Mouse (Mus musculus): ENCODE results near the gene Nell2.

DNA sequence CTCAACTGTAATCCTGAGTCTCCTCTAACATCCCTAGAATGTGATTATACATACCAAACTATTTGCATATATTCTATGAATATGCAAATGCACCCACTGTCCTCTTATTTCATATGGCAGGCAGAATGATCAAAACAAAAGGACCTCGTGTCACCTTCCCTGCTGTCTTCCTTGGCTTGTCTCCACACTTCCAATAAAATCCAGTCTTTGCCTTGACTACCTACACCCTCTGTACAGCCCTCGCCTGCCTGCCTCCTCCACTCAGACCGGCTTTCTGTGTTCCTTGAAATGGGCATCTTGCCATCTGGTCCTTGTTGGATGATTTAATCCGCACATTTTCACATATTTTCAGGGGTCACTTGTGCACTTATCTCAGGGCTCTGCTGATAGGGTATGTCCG lies 215.1 kb downstream of the Nell2 start:
- no peak for TF ChIP-seq MEF2A (IDR thresholded peaks at IDR 0.05; ENCODE audit: borderline replicate concordance, low read depth, low read length)
- no peak for TF ChIP-seq MXI1 (IDR thresholded peaks at IDR 0.05; ENCODE audit: low read depth, low read length)
- TF ChIP-seq POLR2A (IDR thresholded peaks at IDR 0.05; ENCODE audit: low read depth, low read length), result no peak
- no peak for TF ChIP-seq CTCF (conservative IDR thresholded peaks at IDR 0.05 in 1 of 2, IDR thresholded peaks at IDR 0.05 in 1 of 2; ENCODE audit: low read depth in 2 of 2, low read length in 2 of 2)
- TF ChIP-seq CHD2 (IDR thresholded peaks at IDR 0.05; ENCODE audit: low read length), result no peak
- no peak for TF ChIP-seq IRF4 (IDR thresholded peaks at IDR 0.05; ENCODE audit: low read depth, low read length)
- TF ChIP-seq POLR2AphosphoS2 (IDR thresholded peaks at IDR 0.05; ENCODE audit: low read depth, low read length), result no peak
- no peak for TF ChIP-seq SIN3A (IDR thresholded peaks at IDR 0.05; ENCODE audit: low read length)
- TF ChIP-seq TBP (conservative IDR thresholded peaks at IDR 0.05; ENCODE audit: low read depth, low read length), result no peak
- TF ChIP-seq BHLHE40 (IDR thresholded peaks at IDR 0.05; ENCODE audit: low read depth, low read length), result no peak

All from CH12.LX (cell line).